Mouse (Mus musculus): Measurements from ENCODE around the gene Zfp683. TPM values are rescaled to one million over a fixed set of nuclear protein-coding genes. Genes with fewer than 3 reads are reported as not detected.

The Zfp683 gene
- polyA plus RNA-seq, 1 experiment, result 3.6 TPM

DNA sequence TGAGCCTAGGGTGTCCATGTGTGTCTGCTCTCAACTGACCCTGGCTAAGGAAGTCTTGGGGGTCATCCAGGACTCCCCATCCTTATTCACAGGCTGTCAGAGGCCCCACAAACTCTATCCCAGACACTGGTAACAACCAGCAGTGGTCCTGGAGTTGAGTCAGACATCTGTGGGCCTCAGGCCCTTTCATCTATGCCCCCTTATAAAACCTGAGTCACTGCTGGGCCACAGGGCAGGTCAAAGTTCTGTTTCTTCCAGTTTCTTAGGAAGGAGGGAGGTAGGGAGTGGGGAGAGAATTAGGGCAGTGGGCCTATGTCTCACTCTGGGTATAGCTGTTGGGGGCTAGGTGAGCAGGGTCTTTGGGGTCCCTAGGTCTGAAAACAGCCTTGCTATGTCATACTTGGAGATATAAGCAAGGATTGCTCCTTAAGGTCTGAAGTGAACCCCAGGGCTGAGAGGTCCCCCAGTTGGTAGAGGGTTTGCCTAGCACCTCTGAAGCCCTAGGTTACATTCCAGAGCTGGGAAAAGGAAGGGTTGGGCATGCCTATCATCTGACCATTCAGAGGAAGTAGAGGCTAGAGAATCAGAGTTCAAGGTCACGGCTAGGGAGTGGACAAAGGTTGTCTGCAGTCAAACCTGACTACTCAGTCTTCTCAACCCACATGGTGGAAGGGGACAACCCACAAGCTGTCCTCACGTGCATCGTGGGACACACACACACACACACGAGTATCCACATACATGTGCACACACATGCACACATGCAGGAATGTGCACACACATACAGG is 15.3 kb downstream of the Zfp683 start:
- Histone ChIP-seq H3K27me3 (ENCODE audit: control insufficient read depth, insufficient read depth, low read length) (no peaks in the 10 kb centered on the region), H3K4me1 (ENCODE audit: control insufficient read depth, insufficient read depth, insufficient read length) (no peaks in the 10 kb centered on the region), H3K36me3 (ENCODE audit: control insufficient read depth, insufficient read depth, low read length) (no peaks in the 10 kb centered on the region), H3K4me3 (ENCODE audit: extremely low read depth, insufficient read depth, insufficient read length) (no peak overlapping the region), H3K27ac (ENCODE audit: insufficient read depth, low read length) (no peak overlapping the region)
- WGBS, result 82% methylated on average over 4 of the region's 4 CpGs
- no peak for DNase-seq (ENCODE audit: low read depth in 1 of 2, low spot score in 2 of 2)
- TF ChIP-seq POLR2A (IDR thresholded peaks at IDR 0.05; ENCODE audit: low read depth, low read length) (no peak), CTCF (IDR thresholded peaks at IDR 0.05; ENCODE audit: extremely low read depth, insufficient read depth, insufficient read length, insufficient replicate concordance) (no peak)

DNA sequence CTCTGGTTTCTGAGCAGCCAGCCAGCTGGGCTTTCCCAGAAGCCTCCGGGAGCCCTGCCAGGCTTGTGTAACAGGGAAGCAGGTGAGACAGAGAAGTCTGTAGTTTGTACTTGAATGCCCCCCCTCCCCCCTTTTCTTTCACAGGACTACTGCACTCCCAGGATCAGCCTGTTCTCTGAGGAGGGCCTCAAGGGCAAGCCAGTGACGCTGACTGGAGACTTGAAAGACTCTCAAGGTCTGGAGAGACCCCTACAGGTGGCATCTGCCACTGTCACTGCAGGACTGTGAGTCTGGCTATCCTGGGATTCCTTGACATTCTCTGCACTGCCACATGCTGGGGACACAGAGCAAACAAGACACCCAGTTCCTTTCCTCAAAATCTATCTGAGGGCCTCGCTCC is 25.1 kb downstream of the Zfp683 start:
- Histone ChIP-seq H3K4me3 (ENCODE audit: extremely low read depth, insufficient read depth, insufficient read length) (no peak overlapping the region), H3K36me3 (ENCODE audit: control insufficient read depth, insufficient read depth, low read length) (no peaks in the 10 kb centered on the region), H3K4me1 (ENCODE audit: control insufficient read depth, insufficient read depth, insufficient read length) (peaks cover 3% of the 10 kb centered on the region; the same call in 1 of the 2 replicates), H3K27ac (ENCODE audit: insufficient read depth, low read length) (no peak overlapping the region), H3K27me3 (ENCODE audit: control insufficient read depth, insufficient read depth, low read length) (no peaks in the 10 kb centered on the region)
- DNase-seq (ENCODE audit: low read depth in 1 of 2, low spot score in 2 of 2), result peak in 1 of 2 experiments; percentile 49
- WGBS, result 44% methylated on average over 3 of the region's 3 CpGs
- TF ChIP-seq POLR2A (IDR thresholded peaks at IDR 0.05; ENCODE audit: low read depth, low read length) (no peak), CTCF (IDR thresholded peaks at IDR 0.05; ENCODE audit: extremely low read depth, insufficient read depth, insufficient read length, insufficient replicate concordance) (peak; percentile 49; the same call in 1 of the 2 replicates)

DNA sequence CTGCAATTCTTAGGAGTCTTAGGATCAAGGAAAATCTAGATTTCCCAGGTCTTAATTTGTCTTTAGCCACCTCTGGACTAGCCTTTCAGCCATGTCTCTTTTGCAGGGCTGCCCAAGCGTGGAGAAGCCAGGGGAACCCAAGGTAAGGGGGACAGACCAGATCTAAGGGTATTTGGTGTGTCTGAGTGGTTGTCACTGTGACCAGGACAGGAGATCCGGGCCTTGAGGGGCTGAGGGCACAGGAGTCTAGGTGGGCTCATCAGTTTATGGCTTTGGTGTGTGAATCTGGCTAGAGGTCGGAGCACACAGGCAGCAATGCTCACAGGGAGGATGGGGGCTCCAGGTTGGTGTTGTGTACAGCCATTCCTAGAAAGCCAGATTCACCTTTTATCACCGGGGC is 27.0 kb downstream of the Zfp683 start:
- DNase-seq (ENCODE audit: low read depth in 1 of 2, low spot score in 2 of 2), result no peak
- WGBS, result 80% methylated on average over 4 of the region's 4 CpGs
- no peaks in the 10 kb centered on the region for H3K27me3 ChIP-seq (ENCODE audit: control insufficient read depth, insufficient read depth, low read length)

GRCm38 (mm10) chr4:134081730-134082386 is 28.2 kb downstream of the Zfp683 start:
- Histone ChIP-seq H3K36me3 (ENCODE audit: control insufficient read depth, insufficient read depth, low read length) (no peaks in the 10 kb centered on the region), H3K4me1 (ENCODE audit: control insufficient read depth, insufficient read depth, insufficient read length) (peaks cover 3% of the 10 kb centered on the region; the same call in 1 of the 2 replicates), H3K27me3 (ENCODE audit: control insufficient read depth, insufficient read depth, low read length) (no peaks in the 10 kb centered on the region), H3K27ac (ENCODE audit: insufficient read depth, low read length) (no peak overlapping the region), H3K4me3 (ENCODE audit: extremely low read depth, insufficient read depth, insufficient read length) (peak overlapping the region; percentile 54)
- TF ChIP-seq POLR2A (IDR thresholded peaks at IDR 0.05; ENCODE audit: low read depth, low read length), result no peak
- TF ChIP-seq CTCF (IDR thresholded peaks at IDR 0.05; ENCODE audit: extremely low read depth, insufficient read depth, insufficient read length, insufficient replicate concordance), result no peak
- peak; percentile 90 to 91 for DNase-seq (ENCODE audit: low read depth in 1 of 2, low spot score in 2 of 2)
- WGBS, result under 1% methylated on average over 41 of the region's 41 CpGs

More for the DNA sequence above, 27.0 kb downstream of the Zfp683 start:
- Histone ChIP-seq H3K4me1 (ENCODE audit: control insufficient read depth, insufficient read depth, insufficient read length) (peaks cover 3% of the 10 kb centered on the region; the same call in 1 of the 2 replicates), H3K4me3 (ENCODE audit: extremely low read depth, insufficient read depth, insufficient read length) (no peak overlapping the region), H3K36me3 (ENCODE audit: control insufficient read depth, insufficient read depth, low read length) (no peaks in the 10 kb centered on the region), H3K27ac (ENCODE audit: insufficient read depth, low read length) (no peak overlapping the region)
- no peak for TF ChIP-seq POLR2A (IDR thresholded peaks at IDR 0.05; ENCODE audit: low read depth, low read length)
- TF ChIP-seq CTCF (IDR thresholded peaks at IDR 0.05; ENCODE audit: extremely low read depth, insufficient read depth, insufficient read length, insufficient replicate concordance), result no peak

- TF ChIP-seq POLR2A (IDR thresholded peaks at IDR 0.05; ENCODE audit: low read depth, low read length), result no peak
- Histone ChIP-seq H3K36me3 (ENCODE audit: control insufficient read depth, insufficient read depth, low read length) (no peaks in the 10 kb centered on the region), H3K27me3 (ENCODE audit: control insufficient read depth, insufficient read depth, low read length) (no peaks in the 10 kb centered on the region), H3K4me3 (ENCODE audit: extremely low read depth, insufficient read depth, insufficient read length) (peak overlapping the region; percentile 53), H3K4me1 (ENCODE audit: control insufficient read depth, insufficient read depth, insufficient read length) (peaks cover 7% of the 10 kb centered on the region; the same call in 1 of the 2 replicates), H3K27ac (ENCODE audit: insufficient read depth, low read length) (no peak overlapping the region)
- 8% methylated on average over 7 of the region's 7 CpGs for WGBS
- DNase-seq (ENCODE audit: low read depth in 1 of 2, low spot score in 2 of 2), result no peak
Measured at GRCm38 (mm10) chr4:134082460-134082859, 28.8 kb downstream of the Zfp683 start.

DNA sequence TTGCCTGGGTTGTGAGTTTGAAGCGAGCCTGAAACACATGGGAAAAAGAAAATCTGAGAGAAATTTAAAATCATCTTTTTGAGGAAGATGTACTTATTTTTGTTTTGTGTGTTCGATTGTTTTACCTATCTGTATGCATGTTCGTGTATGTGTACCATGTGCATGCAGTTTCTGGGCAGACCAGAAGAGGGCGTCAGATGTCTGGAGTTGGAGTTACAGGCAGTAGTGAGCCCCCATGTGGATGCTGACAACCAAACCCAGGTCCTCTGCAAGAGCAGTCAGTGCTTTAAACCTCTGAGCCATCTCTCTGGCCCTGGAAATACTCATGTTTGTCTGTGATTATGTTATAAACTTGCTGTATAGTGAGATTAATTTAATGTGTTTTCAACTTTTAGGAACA is 31.4 kb downstream of the Zfp683 start:
- no peak overlapping the region for H3K4me3 ChIP-seq (ENCODE audit: extremely low read depth, insufficient read depth, insufficient read length)
- TF ChIP-seq POLR2A (IDR thresholded peaks at IDR 0.05; ENCODE audit: low read depth, low read length) (no peak), CTCF (IDR thresholded peaks at IDR 0.05; ENCODE audit: extremely low read depth, insufficient read depth, insufficient read length, insufficient replicate concordance) (no peak)
- no peaks in the 10 kb centered on the region for H3K36me3 ChIP-seq (ENCODE audit: control insufficient read depth, insufficient read depth, low read length)
- H3K4me1 ChIP-seq (ENCODE audit: control insufficient read depth, insufficient read depth, insufficient read length), result peaks cover 7% of the 10 kb centered on the region; the same call in 1 of the 2 replicates
- WGBS, result 94% methylated on average over 4 of the region's 4 CpGs
- H3K27ac ChIP-seq (ENCODE audit: insufficient read depth, low read length), result no peak overlapping the region
- no peak for DNase-seq (ENCODE audit: low read depth in 1 of 2, low spot score in 2 of 2)
- H3K27me3 ChIP-seq (ENCODE audit: control insufficient read depth, insufficient read depth, low read length), result no peaks in the 10 kb centered on the region

All from spleen, adult 2 months (tissue).